Mouse (Mus musculus): ENCODE results near the gene Misp. TPM values are rescaled to one million over a fixed set of nuclear protein-coding genes. Genes with fewer than 3 reads are reported as not detected.

Misp gene
- polyA plus RNA-seq, 1 experiment from 2014 or later = 27.6 TPM

DNA sequence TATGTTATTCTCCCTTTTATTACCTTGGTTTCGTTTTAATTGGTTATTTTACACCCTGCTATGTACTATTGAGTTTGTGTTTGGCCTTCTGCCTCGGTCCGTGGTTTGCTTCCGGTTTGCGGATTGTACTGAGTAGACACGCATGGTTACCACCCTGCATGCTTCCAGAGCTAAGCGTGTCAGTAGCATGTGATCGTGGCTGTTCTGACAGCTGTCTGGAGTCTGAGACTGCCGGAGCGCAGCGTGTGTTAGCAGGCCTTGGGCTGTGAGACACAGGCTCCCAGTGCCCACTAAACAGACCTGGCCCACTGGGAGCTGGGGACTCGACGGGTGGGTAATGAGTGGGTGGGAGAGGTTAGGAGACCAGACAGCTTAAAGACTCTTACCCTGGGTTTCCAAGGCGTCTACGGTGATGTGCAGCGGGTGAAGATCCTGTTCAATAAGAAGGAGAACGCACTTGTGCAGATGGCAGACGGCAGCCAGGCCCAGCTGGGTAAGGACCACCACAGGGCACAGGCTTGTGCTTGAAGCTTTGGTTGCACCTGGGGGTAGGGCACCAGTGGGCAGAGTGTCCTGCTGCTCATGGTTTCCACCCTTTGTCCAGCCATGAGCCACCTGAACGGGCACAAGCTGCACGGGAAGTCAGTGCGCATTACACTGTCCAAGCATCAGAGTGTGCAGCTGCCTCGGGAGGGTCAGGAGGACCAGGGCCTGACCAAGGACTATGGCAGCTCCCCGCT lies 41.4 kb downstream of the Misp start:
- H3K36me3 ChIP-seq (ENCODE audit: control insufficient read depth, insufficient read depth, low read length) = peaks cover 82% of the 10 kb centered on the region
- H3K4me1 ChIP-seq (ENCODE audit: control insufficient read depth, insufficient read depth, low read length) = peaks cover 18% of the 10 kb centered on the region
- H3K4me2 ChIP-seq (replicated peaks; ENCODE audit: low read depth, low read length) = no peak overlapping the region
- H3K4me3 ChIP-seq (ENCODE audit: low read depth, low read length) = no peak overlapping the region
- no peaks in the 10 kb centered on the region for H3K9me3 ChIP-seq (ENCODE audit: control insufficient read depth, low read depth, low read length)
- no peak overlapping the region for H3K9ac ChIP-seq (replicated peaks; ENCODE audit: low read depth, low read length)
- 88% methylated on average over 23 of the region's 23 CpGs for WGBS
- no peaks in the 10 kb centered on the region for H3K27me3 ChIP-seq (ENCODE audit: control insufficient read depth, insufficient read depth, low read length)
- no peak for ATAC-seq (ENCODE audit: insufficient number of reproducible peaks, insufficient read depth, low FRiP score, low read depth)
- H3K27ac ChIP-seq (ENCODE audit: low read length) = no peak overlapping the region

DNA sequence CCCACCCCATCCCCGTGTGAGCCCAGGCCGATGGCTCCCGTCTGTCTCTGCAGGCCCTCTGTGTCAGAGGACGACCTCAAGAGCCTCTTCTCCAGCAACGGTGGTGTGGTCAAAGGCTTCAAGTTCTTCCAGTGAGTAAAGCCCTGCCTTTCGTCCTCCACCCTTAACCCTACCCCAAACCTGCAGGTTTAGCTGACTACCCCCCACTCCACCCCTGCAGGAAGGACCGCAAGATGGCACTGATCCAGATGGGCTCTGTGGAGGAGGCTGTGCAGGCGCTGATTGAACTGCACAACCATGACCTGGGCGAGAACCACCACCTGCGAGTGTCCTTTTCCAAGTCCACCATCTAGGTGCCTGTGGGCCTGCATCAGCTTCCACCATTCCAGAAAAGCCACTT lies 42.1 kb downstream of the Misp start:
- H3K4me2 ChIP-seq (replicated peaks; ENCODE audit: low read depth, low read length) = no peak overlapping the region
- peaks cover 11% of the 10 kb centered on the region for H3K4me1 ChIP-seq (ENCODE audit: control insufficient read depth, insufficient read depth, low read length)
- WGBS = 65% methylated on average over 10 of the region's 10 CpGs
- no peak overlapping the region for H3K27ac ChIP-seq (ENCODE audit: low read length)
- no peak overlapping the region for H3K9ac ChIP-seq (replicated peaks; ENCODE audit: low read depth, low read length)
- ATAC-seq (ENCODE audit: insufficient number of reproducible peaks, insufficient read depth, low FRiP score, low read depth) = no peak
- H3K4me3 ChIP-seq (ENCODE audit: low read depth, low read length) = no peak overlapping the region
- peaks cover 80% of the 10 kb centered on the region for H3K36me3 ChIP-seq (ENCODE audit: control insufficient read depth, insufficient read depth, low read length)
- no peaks in the 10 kb centered on the region for H3K27me3 ChIP-seq (ENCODE audit: control insufficient read depth, insufficient read depth, low read length)
- H3K9me3 ChIP-seq (ENCODE audit: control insufficient read depth, low read depth, low read length) = no peaks in the 10 kb centered on the region

DNA sequence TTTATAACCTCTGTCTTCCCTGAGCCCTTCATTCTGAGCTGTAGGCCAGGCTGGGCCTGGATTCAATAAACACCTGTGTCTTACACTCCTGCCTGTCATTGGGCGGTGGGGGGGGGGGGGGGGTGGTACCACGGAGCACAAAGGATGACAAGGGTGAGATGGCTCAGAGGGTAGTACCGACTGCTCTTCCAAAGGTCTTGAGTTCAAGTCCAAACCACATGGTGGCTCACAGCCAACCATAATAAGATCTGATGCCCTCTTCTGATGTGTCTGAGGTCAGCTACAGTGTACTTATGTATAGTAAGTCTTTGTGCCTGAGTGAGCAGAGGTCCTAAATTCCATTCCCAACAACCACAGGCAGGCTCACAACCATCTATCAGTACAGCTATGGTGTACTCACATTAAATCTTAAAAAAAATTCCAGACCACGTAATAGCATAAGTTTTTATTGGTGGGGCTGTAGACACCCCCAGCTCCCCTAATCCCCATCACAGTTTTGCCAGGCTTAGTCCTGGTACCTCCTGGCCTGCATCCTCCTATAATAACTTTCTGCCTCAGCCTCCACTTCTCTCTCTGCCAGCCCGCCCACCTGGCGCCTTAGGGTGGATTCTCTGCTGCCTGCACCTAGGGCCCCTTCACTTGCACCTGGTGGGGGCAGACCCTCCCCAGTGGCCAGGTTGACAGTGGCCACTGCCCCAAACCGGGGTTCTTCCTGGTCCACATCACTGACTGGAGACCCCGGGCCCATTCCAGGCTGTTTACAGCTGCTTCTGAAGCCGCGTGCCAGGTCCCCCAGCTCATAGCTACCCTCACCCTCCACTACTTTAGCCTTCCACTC lies 43.8 kb downstream of the Misp start:
- H3K36me3 ChIP-seq (ENCODE audit: control insufficient read depth, insufficient read depth, low read length) = peaks cover 65% of the 10 kb centered on the region
- H3K27ac ChIP-seq (ENCODE audit: low read length) = peak overlapping the region; percentile 21; the same call in 1 of the 2 replicates
- ATAC-seq (ENCODE audit: insufficient number of reproducible peaks, insufficient read depth, low FRiP score, low read depth) = 0 out of 2 replicates have a peak, but pooled peaks have one; percentile 28

DNA sequence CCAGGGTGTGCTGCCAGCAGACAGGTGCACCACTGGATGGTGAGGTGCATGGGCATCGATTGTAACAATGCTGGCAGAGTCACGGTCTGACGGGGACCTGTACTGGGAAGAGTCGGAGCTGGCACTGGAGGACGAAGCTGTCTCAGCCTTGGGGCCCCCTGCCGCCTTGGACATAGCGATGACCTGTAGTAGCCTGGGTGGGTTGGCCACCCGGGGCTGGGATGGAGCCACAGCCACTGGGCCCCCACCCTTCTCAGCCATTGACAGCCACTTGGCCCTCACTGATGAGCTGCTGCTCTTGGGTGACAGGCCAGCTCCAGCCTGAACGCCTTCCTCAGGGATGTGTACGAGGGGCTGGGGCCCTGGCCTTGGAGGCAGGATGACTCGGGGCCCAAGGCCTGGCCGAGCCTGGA lies 44.4 kb downstream of the Misp start:
- no peaks in the 10 kb centered on the region for H3K9me3 ChIP-seq (ENCODE audit: control insufficient read depth, low read depth, low read length)
- H3K4me2 ChIP-seq (replicated peaks; ENCODE audit: low read depth, low read length) = no peak overlapping the region
- no peak overlapping the region for H3K9ac ChIP-seq (replicated peaks; ENCODE audit: low read depth, low read length)
- peaks cover 59% of the 10 kb centered on the region for H3K36me3 ChIP-seq (ENCODE audit: control insufficient read depth, insufficient read depth, low read length)
- WGBS = 58% methylated on average over 12 of the region's 12 CpGs
- H3K4me1 ChIP-seq (ENCODE audit: control insufficient read depth, insufficient read depth, low read length) = 0 out of 2 replicates have a peak, but pooled peaks cover 2% of the 10 kb centered on the region
- no peaks in the 10 kb centered on the region for H3K27me3 ChIP-seq (ENCODE audit: control insufficient read depth, insufficient read depth, low read length)
- H3K4me3 ChIP-seq (ENCODE audit: low read depth, low read length) = no peak overlapping the region
- H3K27ac ChIP-seq (ENCODE audit: low read length) = peak overlapping the region; percentile 21; the same call in 1 of the 2 replicates
- ATAC-seq (ENCODE audit: insufficient number of reproducible peaks, insufficient read depth, low FRiP score, low read depth) = peak; percentile 19; the same call in 1 of the 2 replicates

More for the DNA sequence above, 43.8 kb downstream of the Misp start:
- no peak overlapping the region for H3K9ac ChIP-seq (replicated peaks; ENCODE audit: low read depth, low read length)
- H3K4me1 ChIP-seq (ENCODE audit: control insufficient read depth, insufficient read depth, low read length) = 0 out of 2 replicates have a peak, but pooled peaks cover 2% of the 10 kb centered on the region
- no peaks in the 10 kb centered on the region for H3K9me3 ChIP-seq (ENCODE audit: control insufficient read depth, low read depth, low read length)
- H3K27me3 ChIP-seq (ENCODE audit: control insufficient read depth, insufficient read depth, low read length) = no peaks in the 10 kb centered on the region
- 45% methylated on average over 10 of the region's 10 CpGs for WGBS
- no peak overlapping the region for H3K4me2 ChIP-seq (replicated peaks; ENCODE audit: low read depth, low read length)
- H3K4me3 ChIP-seq (ENCODE audit: low read depth, low read length) = no peak overlapping the region

DNA sequence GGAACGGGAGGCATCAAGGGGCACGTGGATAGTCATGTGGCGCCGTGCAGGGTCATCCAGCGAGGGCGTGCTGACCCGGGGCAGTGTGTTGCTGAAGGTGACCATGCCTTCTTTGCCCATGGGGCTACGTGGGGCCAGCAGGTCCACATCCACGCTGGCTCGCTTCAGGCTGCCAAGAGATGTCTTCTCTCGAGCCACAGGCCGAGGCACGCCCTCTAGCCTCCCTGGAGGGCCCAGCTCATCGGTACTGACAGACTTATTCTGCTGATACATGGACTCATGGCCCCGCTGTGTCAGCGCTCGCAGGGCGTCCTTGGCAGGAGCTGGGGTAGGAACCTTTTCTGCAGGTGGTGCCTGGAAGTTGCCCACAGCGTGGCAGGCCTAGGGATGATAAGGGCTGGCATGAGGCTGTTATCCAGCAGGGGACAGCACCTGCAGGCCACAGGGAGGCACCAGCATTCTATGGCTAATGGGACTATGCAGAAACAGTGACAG lies 45.1 kb downstream of the Misp start:
- H3K36me3 ChIP-seq (ENCODE audit: control insufficient read depth, insufficient read depth, low read length) = peaks cover 53% of the 10 kb centered on the region

DNA sequence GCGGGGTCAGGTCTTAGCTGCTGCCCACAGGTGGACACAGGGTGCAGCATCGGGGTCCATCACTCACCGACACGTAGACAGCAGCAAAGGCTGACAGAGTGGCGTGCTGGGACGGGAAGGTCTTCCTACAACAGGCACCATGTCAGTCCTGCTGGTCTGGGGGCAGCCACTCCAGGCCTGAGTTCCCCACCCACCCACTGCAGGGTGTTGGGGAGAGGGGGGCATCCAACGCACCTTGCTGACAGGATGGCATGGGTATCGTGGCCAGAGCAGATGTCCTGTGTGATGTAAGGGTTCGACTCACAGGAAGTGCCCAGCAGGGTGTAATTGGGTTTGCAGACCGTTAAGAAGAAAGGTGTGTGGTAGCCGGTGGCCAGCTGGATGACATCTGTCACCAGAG lies 45.8 kb downstream of the Misp start:
- Histone ChIP-seq H3K9ac (replicated peaks; ENCODE audit: low read depth, low read length) (no peak overlapping the region), H3K27ac (ENCODE audit: low read length) (no peak overlapping the region), H3K9me3 (ENCODE audit: control insufficient read depth, low read depth, low read length) (no peaks in the 10 kb centered on the region), H3K36me3 (ENCODE audit: control insufficient read depth, insufficient read depth, low read length) (peaks cover 45% of the 10 kb centered on the region), H3K27me3 (ENCODE audit: control insufficient read depth, insufficient read depth, low read length) (no peaks in the 10 kb centered on the region), H3K4me1 (ENCODE audit: control insufficient read depth, insufficient read depth, low read length) (0 out of 2 replicates have a peak, but pooled peaks cover 2% of the 10 kb centered on the region), H3K4me3 (ENCODE audit: low read depth, low read length) (no peak overlapping the region), H3K4me2 (replicated peaks; ENCODE audit: low read depth, low read length) (no peak overlapping the region)
- 75% methylated on average over 11 of the region's 11 CpGs for WGBS
- no peak for ATAC-seq (ENCODE audit: insufficient number of reproducible peaks, insufficient read depth, low FRiP score, low read depth)

More for the DNA sequence above, 45.1 kb downstream of the Misp start:
- no peak for ATAC-seq (ENCODE audit: insufficient number of reproducible peaks, insufficient read depth, low FRiP score, low read depth)
- H3K9ac ChIP-seq (replicated peaks; ENCODE audit: low read depth, low read length) = no peak overlapping the region
- H3K4me2 ChIP-seq (replicated peaks; ENCODE audit: low read depth, low read length) = no peak overlapping the region
- WGBS = 70% methylated on average over 19 of the region's 19 CpGs
- H3K9me3 ChIP-seq (ENCODE audit: control insufficient read depth, low read depth, low read length) = no peaks in the 10 kb centered on the region
- H3K27me3 ChIP-seq (ENCODE audit: control insufficient read depth, insufficient read depth, low read length) = no peaks in the 10 kb centered on the region
- 0 out of 2 replicates have a peak, but pooled peaks cover 2% of the 10 kb centered on the region for H3K4me1 ChIP-seq (ENCODE audit: control insufficient read depth, insufficient read depth, low read length)
- no peak overlapping the region for H3K4me3 ChIP-seq (ENCODE audit: low read depth, low read length)
- no peak overlapping the region for H3K27ac ChIP-seq (ENCODE audit: low read length)

DNA sequence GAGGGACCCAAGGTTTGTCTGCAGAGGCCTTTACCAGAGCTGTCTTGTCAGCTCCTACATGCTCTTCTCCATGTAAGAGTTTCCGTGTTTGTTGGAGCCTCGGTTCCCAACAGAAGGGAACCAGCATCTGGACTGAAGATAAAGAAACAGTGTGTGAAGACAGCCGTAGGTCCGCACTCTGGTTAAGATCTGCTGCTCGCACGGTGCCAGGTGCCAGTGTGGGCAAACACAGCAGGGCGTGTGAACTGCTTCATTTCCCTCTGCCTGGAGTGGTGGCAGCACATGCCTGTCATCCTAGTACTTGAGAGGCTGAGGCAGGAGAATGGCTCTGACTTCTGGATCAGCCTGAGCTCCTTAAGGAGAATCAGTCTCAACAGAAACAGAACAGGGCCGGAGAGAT lies 51.1 kb downstream of the Misp start:
- Histone ChIP-seq H3K27ac (ENCODE audit: low read length) (no peak overlapping the region), H3K4me3 (ENCODE audit: low read depth, low read length) (no peak overlapping the region)
- 92% methylated on average over 8 of the region's 8 CpGs for WGBS

DNA sequence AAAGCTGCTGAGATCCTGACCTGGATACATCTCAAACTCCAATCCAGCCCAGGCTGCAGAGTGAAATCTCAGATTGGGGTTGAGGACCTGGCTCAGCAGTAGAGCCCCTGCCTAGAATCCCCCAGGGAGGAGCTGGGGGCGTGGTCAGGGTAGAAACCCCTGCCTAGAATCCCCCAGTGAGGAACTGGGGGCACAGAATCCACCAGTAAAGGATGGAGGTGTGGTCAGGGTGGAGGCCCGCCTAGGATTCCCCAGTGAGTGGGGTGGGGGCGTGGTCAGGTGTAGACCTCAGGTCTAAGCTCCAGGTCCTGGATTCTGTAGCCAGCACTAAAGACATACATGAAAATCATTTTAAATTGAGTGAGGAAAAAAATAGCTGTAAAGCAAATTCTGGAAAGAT lies 52.1 kb downstream of the Misp start:
- Histone ChIP-seq H3K4me2 (replicated peaks; ENCODE audit: low read depth, low read length) (peak overlapping the region; percentile 92), H3K9ac (replicated peaks; ENCODE audit: low read depth, low read length) (0 out of 2 replicates have a peak overlapping the region, but pooled peaks have one; percentile 82), H3K27me3 (ENCODE audit: control insufficient read depth, insufficient read depth, low read length) (no peaks in the 10 kb centered on the region), H3K4me1 (ENCODE audit: control insufficient read depth, insufficient read depth, low read length) (peaks cover 18% of the 10 kb centered on the region), H3K4me3 (ENCODE audit: low read depth, low read length) (peak overlapping the region; percentile 76; the same call in 1 of the 2 replicates), H3K9me3 (ENCODE audit: control insufficient read depth, low read depth, low read length) (no peaks in the 10 kb centered on the region), H3K36me3 (ENCODE audit: control insufficient read depth, insufficient read depth, low read length) (no peaks in the 10 kb centered on the region), H3K27ac (ENCODE audit: low read length) (no peak overlapping the region)
- no peak for ATAC-seq (ENCODE audit: insufficient number of reproducible peaks, insufficient read depth, low FRiP score, low read depth)
- WGBS = 55% methylated on average over 3 of the region's 3 CpGs

More for the DNA sequence above, 51.1 kb downstream of the Misp start:
- H3K27me3 ChIP-seq (ENCODE audit: control insufficient read depth, insufficient read depth, low read length) = no peaks in the 10 kb centered on the region
- no peak overlapping the region for H3K9ac ChIP-seq (replicated peaks; ENCODE audit: low read depth, low read length)
- no peak overlapping the region for H3K4me2 ChIP-seq (replicated peaks; ENCODE audit: low read depth, low read length)
- no peaks in the 10 kb centered on the region for H3K9me3 ChIP-seq (ENCODE audit: control insufficient read depth, low read depth, low read length)
- H3K36me3 ChIP-seq (ENCODE audit: control insufficient read depth, insufficient read depth, low read length) = peaks cover 2% of the 10 kb centered on the region; the same call in 1 of the 2 replicates
- no peak for ATAC-seq (ENCODE audit: insufficient number of reproducible peaks, insufficient read depth, low FRiP score, low read depth)
- H3K4me1 ChIP-seq (ENCODE audit: control insufficient read depth, insufficient read depth, low read length) = peaks cover 18% of the 10 kb centered on the region

Measured in stomach, embryonic 14.5 days (tissue).